Mouse (Mus musculus) kidney, embryonic 15.5 days (tissue): Measurements from ENCODE around the gene Nat8f3. TPM values are rescaled to one million over a fixed set of nuclear protein-coding genes. Genes with fewer than 3 reads are reported as not detected.
"Not testable (repeated sequence)": the region's sequence is repeated elsewhere in the genome, so short reads cannot be mapped to it uniquely, and the experiment has no call there.

Experiments used
- ATAC-seq: fragments of 200-750 bp; cut with Nextera tagmentation; replicated peaks from 2 replicates; pipeline ENCODE4 v1.8.0; 2017; ENCODE audit warnings: moderate TSS enrichment; ENCODE audit not compliant: low FRiP score
- H3K27ac ChIP-seq: fragments of 300-500 bp; sonication (generic); 2 replicates; pipeline ENCODE4 v1.5.1; 2015; ENCODE audit warnings: mild to moderate bottlenecking, inconsistent platforms
- H3K27me3 ChIP-seq: fragments of 300-500 bp; sonication (generic); 2 replicates; pipeline ENCODE4 v1.6.1; 2015; ENCODE audit warnings: inconsistent platforms
- H3K36me3 ChIP-seq: fragments of 300-500 bp; sonication (generic); 2 replicates; pipeline ENCODE4 v1.6.1; 2015; ENCODE audit warnings: inconsistent platforms
- H3K4me1 ChIP-seq: fragments of 300-500 bp; sonication (generic); 2 replicates; pipeline ENCODE4 v1.6.1; 2015; ENCODE audit warnings: inconsistent platforms
- H3K4me2 ChIP-seq: fragments of 300-500 bp; sonication (generic); 2 replicates; pipeline ENCODE4 v1.6.1; 2015; ENCODE audit warnings: moderate library complexity, mild to moderate bottlenecking, inconsistent platforms
- H3K4me3 ChIP-seq: fragments of 300-500 bp; sonication (generic); replicated peaks from 2 replicates; pipeline ENCODE4 v1.5.1; 2015; ENCODE audit warnings: mild to moderate bottlenecking, inconsistent platforms
- H3K9ac ChIP-seq: fragments of 300-500 bp; sonication (generic); 2 replicates; pipeline ENCODE4 v1.6.1; 2015; ENCODE audit warnings: mild to moderate bottlenecking, inconsistent platforms
- H3K9me3 ChIP-seq: fragments of 300-500 bp; sonication (generic); replicated peaks from 2 replicates; pipeline ENCODE4 v1.6.1; 2016; ENCODE audit warnings: inconsistent platforms
- WGBS: fragments of 180-500 bp; shearing (Covaris S2); methylation state at CpG from one replicate; pipeline ENCODE4 v1.1.7; 2015; ENCODE audit warnings: mixed read lengths; 5-methylcytosine and 5-hydroxymethylcytosine counted together
- microRNA-seq: library from miRNA; unstranded; fragments of <30 nt; microRNA quantifications from one replicate; pipeline ENCODE4, GENCODE M21; 2016
- polyA plus RNA-seq: library from polyadenylated mRNA; unstranded; fragments of >200 nt; fragmentation: Nextera tagmentation; extraction: Ambion mirVana; gene quantifications from 2 replicates; pipeline ENCODE4 v1.2.1, GENCODE M21; 2015

Gene Nat8f3
- polyA plus RNA-seq, 1 experiment from 2014 or later = 0.13 TPM

DNA sequence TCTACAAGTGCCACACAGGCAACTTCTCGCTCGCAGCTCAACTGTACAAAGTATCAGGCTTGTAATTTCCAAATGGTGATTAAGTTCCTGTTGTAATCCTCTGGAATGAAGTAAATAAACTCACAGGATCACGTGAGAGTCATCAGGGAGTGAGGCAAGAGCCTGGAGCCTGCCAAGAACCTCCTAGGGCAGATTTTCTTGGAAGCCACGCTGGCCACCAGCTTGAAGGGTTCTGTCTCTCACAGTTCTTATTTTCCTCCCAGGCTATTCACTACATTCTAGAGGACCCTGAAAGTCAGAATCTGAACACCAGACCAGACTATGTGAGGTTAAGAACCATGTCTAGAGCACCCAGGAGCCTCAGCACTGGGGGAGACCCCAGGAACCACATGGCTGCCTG is 63.6 kb downstream of the Nat8f3 start:
- ATAC-seq, H3K36me3 ChIP-seq, H3K27me3 ChIP-seq, H3K27ac ChIP-seq, H3K4me1 ChIP-seq, H3K4me3 ChIP-seq, H3K4me2 ChIP-seq, H3K9me3 ChIP-seq, H3K9ac ChIP-seq: not testable (repeated sequence)
- WGBS = 85% methylated on average over 2 of the region's 4 CpGs

Small RNA genes within 50 kb of the gene (microRNA-seq; reads per million reads assigned to microRNA genes)
- gene Gm27317 (not detected), gene Mir6375 (not detected)

Other genes starting within 250 kb of the Nat8f3 start
- 5.3 and 6.1 TPM in 2 replicates for gene Alms1, start 178.2 kb downstream of the Nat8f3 start, polyA plus RNA-seq
- not detected in 2 replicates for gene Nat8f7, start 52.5 kb downstream of the Nat8f3 start, polyA plus RNA-seq
- 0.24 TPM in 1 of 2 replicates, not detected in the other for gene Nat8f6, start 55.2 kb upstream of the Nat8f3 start, polyA plus RNA-seq
- not detected in 2 replicates for gene Nat8f5, start 55.2 kb upstream of the Nat8f3 start, polyA plus RNA-seq
- 1.3 TPM in 2 replicates for gene Nat8, start 66.3 kb upstream of the Nat8f3 start, polyA plus RNA-seq
- gene Nat8f2, start 103.4 kb upstream of the Nat8f3 start, polyA plus RNA-seq = 1.2 and 1.5 TPM in 2 replicates
- 5.9 and 6.3 TPM in 2 replicates for gene Nat8f4, start 139.1 kb upstream of the Nat8f3 start, polyA plus RNA-seq
- gene Tprkb, start 146.1 kb upstream of the Nat8f3 start, polyA plus RNA-seq = 41.0 and 41.6 TPM in 2 replicates
- 46.6 and 52.7 TPM in 2 replicates for gene Nat8f1, start 149.9 kb upstream of the Nat8f3 start, polyA plus RNA-seq
- gene Dusp11, start 195.9 kb upstream of the Nat8f3 start, polyA plus RNA-seq = 44.1 and 45.0 TPM in 2 replicates